Mouse (Mus musculus): ENCODE data around the gene Atp5f1.

GRCm38 (mm10) chr3:105959585-105959984, 314 bp downstream of the Atp5f1 start:
- TF ChIP-seq POLR2A (IDR thresholded peaks at IDR 0.05; ENCODE audit: low read depth, low read length) (no peak), CTCF (IDR thresholded peaks at IDR 0.05; ENCODE audit: extremely low read depth, insufficient read depth, insufficient read length, insufficient replicate concordance) (no peak)

All from spleen, adult 2 months (tissue).